Mouse (Mus musculus) midbrain, embryonic 13.5 days (tissue): ENCODE results near the gene Pbx1. TPM values are rescaled to one million over a fixed set of nuclear protein-coding genes. Genes with fewer than 3 reads are reported as not detected.
A peak's percentile ranks its signal among the peaks of the same experiment; 100 is the strongest.

Source experiments
- ATAC-seq: fragments of 200-750 bp; cut with Nextera tagmentation; 2 replicates; pipeline ENCODE4 v1.8.0; 2017; ENCODE audit warnings: mild to moderate bottlenecking, moderate TSS enrichment, moderate library complexity
- H3K27ac ChIP-seq: fragments of 300-500 bp; sonication (generic); 2 replicates; pipeline ENCODE4 v1.5.1; 2015; ENCODE audit warnings: inconsistent platforms, mild to moderate bottlenecking, moderate library complexity
- H3K27me3 ChIP-seq: fragments of 300-500 bp; sonication (generic); 2 replicates; pipeline ENCODE4 v1.6.1; 2015; ENCODE audit warnings: mild to moderate bottlenecking, inconsistent platforms
- H3K36me3 ChIP-seq: fragments of 300-500 bp; sonication (generic); 2 replicates; pipeline ENCODE4 v1.6.1; 2015; ENCODE audit warnings: mild to moderate bottlenecking, inconsistent platforms
- H3K4me1 ChIP-seq: fragments of 300-500 bp; sonication (generic); replicated peaks from 2 replicates; pipeline ENCODE4 v1.6.1; 2015; ENCODE audit warnings: inconsistent platforms
- H3K4me2 ChIP-seq: fragments of 300-500 bp; sonication (generic); replicated peaks from 2 replicates; pipeline ENCODE4 v1.6.1; 2015; ENCODE audit warnings: moderate library complexity, mild to moderate bottlenecking, inconsistent platforms
- H3K4me3 ChIP-seq: fragments of 300-500 bp; sonication (generic); replicated peaks from 2 replicates; pipeline ENCODE4 v1.5.1; 2015; ENCODE audit warnings: mild to moderate bottlenecking, inconsistent platforms
- H3K9ac ChIP-seq: fragments of 300-500 bp; sonication (generic); replicated peaks from 2 replicates; pipeline ENCODE4 v1.6.1; 2015; ENCODE audit warnings: mild to moderate bottlenecking, inconsistent platforms
- H3K9me3 ChIP-seq: fragments of 300-500 bp; sonication (generic); 2 replicates; pipeline ENCODE4 v1.6.1; 2016; ENCODE audit warnings: mild to moderate bottlenecking, inconsistent platforms
- WGBS: fragments of 180-500 bp; shearing (Covaris S2); methylation state at CpG from one replicate; pipeline ENCODE4 v1.1.7; 2015; 5-methylcytosine and 5-hydroxymethylcytosine counted together
- polyA plus RNA-seq: library from polyadenylated mRNA; unstranded; fragments of >200 nt; fragmentation: Nextera tagmentation; extraction: Ambion mirVana; gene quantifications from 2 replicates; pipeline ENCODE4 v1.2.1, GENCODE M21; 2015

Gene Pbx1
- polyA plus RNA-seq, 1 experiment from 2014 or later, result 91.4 TPM

- no peaks in the 10 kb centered on the region for H3K4me1 ChIP-seq
- ATAC-seq, result no peak
- H3K9ac ChIP-seq, result no peak overlapping the region
- peaks cover 19% of the 10 kb centered on the region; the same call in 1 of the 2 replicates for H3K27me3 ChIP-seq
- H3K4me2 ChIP-seq, result no peak overlapping the region
- peaks cover 11% of the 10 kb centered on the region for H3K9me3 ChIP-seq
- no peak overlapping the region for H3K4me3 ChIP-seq
- no peak overlapping the region for H3K27ac ChIP-seq
- WGBS, result 83% methylated on average over 2 of the region's 3 CpGs
- H3K36me3 ChIP-seq, result no peaks in the 10 kb centered on the region
Observed at GRCm38 (mm10) chr1:168101514-168101913, 330.6 kb downstream of the Pbx1 start.

DNA sequence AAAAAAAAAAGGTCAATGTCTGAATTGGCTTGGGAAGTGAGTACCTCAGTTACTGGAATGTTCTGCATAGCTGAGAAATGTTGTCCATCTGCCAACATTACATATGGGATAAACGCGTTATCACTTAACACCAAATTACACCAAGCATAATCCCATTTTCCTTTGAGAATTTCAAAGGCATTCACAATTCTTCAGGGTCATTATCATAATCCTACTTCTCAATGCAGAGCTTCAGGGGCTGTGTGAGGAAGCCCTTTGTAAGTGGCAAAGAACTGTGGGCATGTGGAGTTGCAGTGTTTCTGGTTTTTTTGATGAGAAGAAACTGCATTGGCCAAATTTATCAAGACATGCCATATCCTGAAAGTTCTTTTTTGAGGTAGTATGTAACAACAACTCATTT lies 333.3 kb downstream of the Pbx1 start:
- Histone ChIP-seq H3K27ac (no peak overlapping the region), H3K4me3 (no peak overlapping the region), H3K9ac (no peak overlapping the region), H3K36me3 (no peaks in the 10 kb centered on the region), H3K4me1 (peaks cover 5% of the 10 kb centered on the region; the same call in 1 of the 2 replicates), H3K4me2 (no peak overlapping the region), H3K27me3 (peaks cover 44% of the 10 kb centered on the region), H3K9me3 (peaks cover 11% of the 10 kb centered on the region)
- WGBS, result 32% methylated on average over 2 of the region's 2 CpGs
- ATAC-seq, result no peak

DNA sequence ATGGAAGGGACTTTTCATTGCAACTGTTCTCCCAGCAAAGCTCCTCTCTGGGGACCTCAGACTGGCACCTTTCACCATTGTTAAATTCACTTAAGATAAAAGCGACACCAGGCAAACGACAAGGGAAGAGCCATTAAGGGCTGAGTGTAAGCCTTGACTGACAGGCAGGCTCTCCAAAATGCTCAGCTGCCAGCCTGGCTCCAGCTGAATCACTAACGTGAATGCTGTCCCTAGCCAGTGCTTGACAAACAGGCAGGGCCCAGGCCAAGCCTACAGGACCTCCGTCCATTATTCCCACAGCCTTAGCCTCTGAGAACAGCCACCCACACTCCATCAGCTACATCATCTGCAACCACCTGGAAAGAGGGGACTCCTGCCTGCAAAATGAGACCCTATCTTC lies 337.4 kb downstream of the Pbx1 start:
- 34% methylated on average over 4 of the region's 4 CpGs for WGBS
- no peak for ATAC-seq
- Histone ChIP-seq H3K4me1 (peaks cover 5% of the 10 kb centered on the region; the same call in 1 of the 2 replicates), H3K4me2 (no peak overlapping the region), H3K4me3 (no peak overlapping the region), H3K9me3 (no peaks in the 10 kb centered on the region), H3K36me3 (no peaks in the 10 kb centered on the region), H3K27me3 (peaks cover 53% of the 10 kb centered on the region), H3K9ac (no peak overlapping the region), H3K27ac (no peak overlapping the region)

GRCm38 (mm10) chr1:168093044-168093443 lies 339.0 kb downstream of the Pbx1 start:
- no peak overlapping the region for H3K27ac ChIP-seq
- H3K4me2 ChIP-seq, result no peak overlapping the region
- ATAC-seq, result peak; percentile 48
- no peak overlapping the region for H3K9ac ChIP-seq
- peaks cover 15% of the 10 kb centered on the region; the same call in 1 of the 2 replicates for H3K4me1 ChIP-seq
- peaks cover 57% of the 10 kb centered on the region for H3K27me3 ChIP-seq
- no peak overlapping the region for H3K4me3 ChIP-seq
- 81% methylated on average over 2 of the region's 2 CpGs for WGBS
- no peaks in the 10 kb centered on the region for H3K9me3 ChIP-seq
- no peaks in the 10 kb centered on the region for H3K36me3 ChIP-seq

DNA sequence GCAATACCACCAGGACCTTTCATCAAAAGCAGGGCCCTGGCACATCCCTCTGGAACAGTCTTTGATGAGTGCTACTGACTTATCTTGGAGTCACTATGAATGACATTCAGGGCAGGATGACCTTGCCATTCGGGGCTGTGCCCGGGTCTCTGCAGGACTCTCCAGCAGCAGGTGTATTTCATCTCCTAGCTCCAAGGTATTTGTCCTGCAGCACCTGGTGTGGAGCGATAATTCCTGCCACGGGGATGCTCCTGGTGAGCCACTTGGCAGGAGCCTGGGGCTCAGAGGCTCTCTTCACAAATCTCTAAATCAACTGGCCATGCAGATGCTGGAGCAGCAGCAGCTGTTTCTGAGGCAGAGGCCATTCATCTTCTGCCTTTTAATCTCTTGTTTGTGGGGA lies 340.4 kb downstream of the Pbx1 start:
- Histone ChIP-seq H3K4me2 (no peak overlapping the region), H3K27ac (no peak overlapping the region), H3K9me3 (no peaks in the 10 kb centered on the region), H3K36me3 (no peaks in the 10 kb centered on the region), H3K27me3 (peaks cover 46% of the 10 kb centered on the region), H3K4me3 (no peak overlapping the region), H3K9ac (no peak overlapping the region), H3K4me1 (peaks cover 17% of the 10 kb centered on the region; the same call in 1 of the 2 replicates)
- WGBS, result 52% methylated on average over 4 of the region's 4 CpGs
- ATAC-seq, result no peak

DNA sequence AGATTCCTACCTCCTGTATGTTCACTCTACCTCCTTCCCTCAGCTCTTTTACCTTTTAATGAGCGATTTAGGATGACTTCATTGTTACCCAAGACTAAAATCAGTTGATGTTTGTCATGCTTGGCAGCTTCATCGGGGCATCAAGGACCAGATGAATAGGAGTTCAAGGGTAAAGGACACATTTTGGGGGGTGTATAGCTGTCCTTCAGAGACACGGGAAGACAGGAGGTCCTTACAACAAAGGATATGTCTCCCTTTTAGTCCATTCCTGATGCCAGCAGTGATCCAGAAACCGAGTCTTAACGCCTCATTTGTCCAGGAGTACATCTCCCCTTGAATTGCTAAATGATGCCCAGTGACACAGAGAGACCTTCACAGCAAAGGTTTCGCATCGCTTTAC lies 343.4 kb downstream of the Pbx1 start:
- H3K9me3 ChIP-seq, result no peaks in the 10 kb centered on the region

GRCm38 (mm10) chr1:168079394-168079767 lies 352.7 kb downstream of the Pbx1 start:
- no peak overlapping the region for H3K9ac ChIP-seq
- no peaks in the 10 kb centered on the region for H3K27me3 ChIP-seq
- H3K9me3 ChIP-seq, result no peaks in the 10 kb centered on the region
- 92% methylated on average over 6 of the region's 6 CpGs for WGBS
- H3K4me1 ChIP-seq, result no peaks in the 10 kb centered on the region
- no peak for ATAC-seq
- H3K4me3 ChIP-seq, result no peak overlapping the region
- H3K4me2 ChIP-seq, result no peak overlapping the region
- no peaks in the 10 kb centered on the region for H3K36me3 ChIP-seq
- no peak overlapping the region for H3K27ac ChIP-seq

More for the DNA sequence above, 343.4 kb downstream of the Pbx1 start:
- no peak overlapping the region for H3K27ac ChIP-seq
- H3K36me3 ChIP-seq, result no peaks in the 10 kb centered on the region
- no peak overlapping the region for H3K4me2 ChIP-seq
- 62% methylated on average over 7 of the region's 7 CpGs for WGBS
- no peak overlapping the region for H3K4me3 ChIP-seq
- H3K4me1 ChIP-seq, result peaks cover 12% of the 10 kb centered on the region; the same call in 1 of the 2 replicates
- no peak overlapping the region for H3K9ac ChIP-seq
- H3K27me3 ChIP-seq, result peaks cover 19% of the 10 kb centered on the region
- ATAC-seq, result no peak

DNA sequence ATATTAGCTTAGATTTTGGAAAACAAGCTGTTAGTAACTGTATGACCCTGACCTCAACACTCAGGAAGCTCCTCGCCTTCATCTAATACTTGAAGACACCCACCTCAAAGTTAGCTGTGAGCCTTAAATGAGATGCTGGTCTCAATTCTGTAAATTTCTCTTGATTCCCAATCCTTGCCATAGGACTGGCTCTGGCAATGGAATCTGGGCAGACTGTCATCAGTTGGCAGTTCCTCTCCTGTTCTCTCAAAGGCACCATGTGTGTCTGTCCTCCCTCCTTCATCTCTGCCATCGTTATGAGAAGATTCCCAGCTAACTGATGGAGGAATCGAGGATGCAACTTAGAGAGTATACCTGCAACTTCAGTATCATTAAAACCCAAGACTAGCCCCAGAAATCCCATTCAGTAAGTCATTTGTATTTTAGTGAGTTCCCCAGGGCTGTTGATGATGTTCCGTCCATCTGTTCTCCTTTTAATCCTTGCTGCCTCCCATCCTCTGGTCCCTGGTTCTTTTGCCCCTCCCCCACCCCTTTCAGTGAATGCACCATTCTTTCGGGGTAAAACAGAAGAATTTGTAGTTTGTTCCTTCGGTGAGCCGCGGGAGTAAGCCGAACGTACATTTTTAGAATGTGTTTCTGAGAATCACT lies 353.2 kb downstream of the Pbx1 start:
- H3K4me1 ChIP-seq, result no peaks in the 10 kb centered on the region
- H3K4me2 ChIP-seq, result no peak overlapping the region
- no peaks in the 10 kb centered on the region for H3K27me3 ChIP-seq
- 73% methylated on average over 10 of the region's 10 CpGs for WGBS
- no peaks in the 10 kb centered on the region for H3K9me3 ChIP-seq
- no peaks in the 10 kb centered on the region for H3K36me3 ChIP-seq
- H3K4me3 ChIP-seq, result no peak overlapping the region
- H3K9ac ChIP-seq, result no peak overlapping the region
- ATAC-seq, result no peak
- H3K27ac ChIP-seq, result no peak overlapping the region

- no peak overlapping the region for H3K4me3 ChIP-seq
- H3K4me2 ChIP-seq, result no peak overlapping the region
- ATAC-seq, result no peak
- no peaks in the 10 kb centered on the region for H3K36me3 ChIP-seq
- H3K4me1 ChIP-seq, result 0 out of 2 replicates have a peak, but pooled peaks cover 3% of the 10 kb centered on the region
- no peaks in the 10 kb centered on the region for H3K27me3 ChIP-seq
- no peaks in the 10 kb centered on the region for H3K9me3 ChIP-seq
- no peak overlapping the region for H3K9ac ChIP-seq
- WGBS, result 75% methylated on average over 5 of the region's 5 CpGs
- H3K27ac ChIP-seq, result no peak overlapping the region
Observed at GRCm38 (mm10) chr1:168071974-168072373, 360.1 kb downstream of the Pbx1 start.

DNA sequence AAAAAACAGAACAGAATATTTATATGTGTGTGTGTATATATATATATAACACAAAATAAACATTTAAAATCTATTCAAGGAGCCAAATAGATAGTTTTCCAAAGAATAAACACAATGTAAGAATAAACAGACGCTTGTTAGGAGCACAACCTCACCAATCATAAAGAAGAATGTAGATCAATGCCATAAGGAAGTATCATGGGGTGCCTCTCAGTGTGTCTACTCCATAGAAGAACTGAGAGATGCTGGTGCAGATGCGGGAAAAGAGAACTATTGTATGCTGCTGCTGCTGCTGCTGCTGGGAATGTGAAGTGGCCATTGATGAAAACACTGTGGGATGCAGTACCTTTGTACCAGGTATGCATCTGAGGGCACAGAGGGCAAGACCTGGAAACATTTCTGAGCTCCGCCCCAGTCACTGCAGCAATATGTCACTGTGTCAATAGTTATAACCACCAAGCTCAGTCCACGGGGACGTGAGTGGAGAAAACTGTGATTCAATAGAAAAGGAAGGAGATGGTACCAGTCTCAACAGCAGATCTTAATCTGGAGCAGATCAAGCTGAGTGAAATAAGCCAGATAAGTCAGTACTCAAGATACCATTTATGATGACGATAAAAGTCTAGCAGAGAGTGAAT lies 361.7 kb downstream of the Pbx1 start:
- Histone ChIP-seq H3K9ac (no peak overlapping the region), H3K4me1 (peaks cover 7% of the 10 kb centered on the region; the same call in 1 of the 2 replicates), H3K4me3 (no peak overlapping the region), H3K9me3 (no peaks in the 10 kb centered on the region), H3K27ac (no peak overlapping the region), H3K4me2 (no peak overlapping the region), H3K36me3 (no peaks in the 10 kb centered on the region), H3K27me3 (no peaks in the 10 kb centered on the region)
- 94% methylated on average over 6 of the region's 6 CpGs for WGBS
- ATAC-seq, result no peak

DNA sequence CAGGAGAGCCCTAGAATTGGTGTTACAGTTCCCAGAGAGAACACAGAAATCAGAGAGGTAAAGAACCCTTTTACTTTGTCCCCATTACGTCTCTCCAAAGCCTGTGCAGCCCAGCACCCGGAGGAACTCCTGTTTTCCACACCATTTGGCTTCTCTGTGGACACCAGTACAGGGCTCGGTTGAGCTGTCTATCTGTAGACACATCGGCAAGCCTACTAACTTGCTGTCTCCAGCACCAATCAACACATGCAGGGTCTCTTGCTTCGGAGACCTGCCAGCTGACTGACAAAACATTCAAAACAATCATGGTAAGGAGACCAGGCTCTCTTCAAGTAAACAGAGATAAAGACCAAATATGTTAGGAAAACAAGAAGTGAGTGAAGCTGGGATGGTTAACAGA lies 362.3 kb downstream of the Pbx1 start:
- no peak overlapping the region for H3K9ac ChIP-seq
- H3K27ac ChIP-seq, result no peak overlapping the region
- no peaks in the 10 kb centered on the region for H3K27me3 ChIP-seq
- H3K4me1 ChIP-seq, result peaks cover 7% of the 10 kb centered on the region; the same call in 1 of the 2 replicates
- H3K36me3 ChIP-seq, result no peaks in the 10 kb centered on the region
- no peaks in the 10 kb centered on the region for H3K9me3 ChIP-seq
- no peak for ATAC-seq
- H3K4me2 ChIP-seq, result no peak overlapping the region
- no peak overlapping the region for H3K4me3 ChIP-seq
- WGBS, result 82% methylated on average over 5 of the region's 5 CpGs
